Mouse (Mus musculus) lung, postnatal 0 days (tissue): ENCODE measurements around the gene Fam168a.

ENCODE experiments used
- CTCF ChIP-seq: IDR thresholded peaks from 2 replicates; pipeline ENCODE4 v1.5.1; 2016; ENCODE audit warnings: antibody characterized with exemption, mild to moderate bottlenecking
- EP300 ChIP-seq: IDR thresholded peaks from 2 replicates; pipeline ENCODE4 v1.6.1; 2016; ENCODE audit warnings: antibody characterized with exemption, mild to moderate bottlenecking, control low read depth

DNA sequence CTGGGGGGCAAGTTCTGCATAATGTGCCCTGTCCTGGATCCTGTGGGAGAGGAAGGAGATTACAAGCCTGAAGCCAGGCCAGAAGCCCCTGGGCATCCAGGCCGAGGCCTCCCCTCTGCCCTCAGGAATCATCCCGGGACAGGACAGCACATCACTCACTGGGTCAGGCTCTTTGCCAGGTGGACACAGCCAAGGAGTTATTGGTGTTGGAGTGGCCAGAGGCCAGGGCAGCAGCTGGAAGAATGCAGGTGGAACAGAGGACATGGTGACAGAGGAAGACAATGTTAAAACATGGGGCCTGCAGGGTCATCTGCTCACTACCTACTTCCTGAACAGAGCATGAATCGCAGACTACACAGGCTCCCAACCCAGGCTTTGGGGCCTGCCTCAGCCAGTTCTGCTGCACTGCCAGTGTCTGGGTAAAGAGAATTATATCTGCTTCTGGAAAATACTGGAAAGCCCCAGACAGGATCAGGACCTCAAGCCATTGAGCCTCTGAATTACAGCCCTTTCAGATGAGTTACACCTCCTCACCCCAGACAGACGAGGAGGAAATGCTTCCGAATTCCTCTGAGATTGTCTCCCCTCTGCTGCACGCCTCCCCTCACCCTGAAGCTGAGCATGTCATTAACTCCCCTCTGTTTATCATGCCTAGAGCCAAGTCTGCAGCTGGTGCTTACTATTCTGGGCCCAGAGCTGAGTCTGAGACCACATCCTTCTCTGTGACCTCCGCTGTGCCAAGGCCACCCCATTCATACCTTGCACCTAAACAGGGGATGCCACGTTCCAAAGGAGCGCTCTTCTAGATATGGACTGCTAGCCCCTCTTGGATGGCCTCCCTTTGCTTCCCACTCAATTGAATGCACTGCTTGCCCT is 145.3 kb downstream of the Fam168a start:
- TF ChIP-seq CTCF (no peak), EP300 (no peak)
